Mouse (Mus musculus): ENCODE data around the gene Pax8. TPM values are rescaled to one million over a fixed set of nuclear protein-coding genes. Genes with fewer than 3 reads are reported as not detected.

Pax8 gene
- polyA plus RNA-seq, 1 experiment from 2014 or later, result 0.40 TPM

DNA sequence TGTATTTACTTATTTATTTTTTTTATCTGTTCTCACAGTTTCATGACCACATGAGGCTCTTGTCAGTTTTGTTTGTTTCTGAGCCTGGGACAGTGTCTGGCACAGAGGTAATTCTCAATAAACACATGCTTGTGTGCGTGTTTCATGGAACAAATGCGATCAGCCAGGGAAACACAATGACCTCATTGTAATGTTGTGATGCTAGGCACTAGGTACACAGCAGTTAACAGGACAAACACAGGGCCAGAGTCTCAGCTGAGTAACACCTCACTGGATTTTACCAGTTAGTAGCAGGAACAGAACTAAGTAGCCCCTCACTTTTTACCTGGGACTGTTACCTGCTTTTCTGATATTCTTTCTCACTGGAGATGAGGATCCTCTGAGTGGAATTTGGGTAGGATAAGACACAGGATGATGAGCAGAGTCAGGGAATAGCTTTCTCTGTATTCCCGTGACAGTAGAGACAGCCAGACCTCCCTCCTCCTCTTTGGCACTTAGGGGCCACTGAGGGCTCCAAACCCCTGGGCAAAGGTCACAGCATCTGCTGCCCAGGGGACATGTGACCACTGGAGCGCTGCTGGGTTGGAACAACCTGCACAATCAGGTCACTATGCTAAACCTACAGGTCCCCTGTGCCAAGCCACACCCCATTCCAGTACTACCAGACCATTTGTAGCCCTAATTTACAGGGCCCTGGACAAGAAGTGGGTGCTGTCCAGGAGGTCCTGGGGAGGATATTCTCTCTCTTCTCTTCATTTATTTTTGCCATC is 11.8 kb upstream of the Pax8 start:
- no peaks in the 10 kb centered on the region for H3K9me3 ChIP-seq (replicated peaks; ENCODE audit: control insufficient read depth, low read length)
- WGBS (ENCODE audit: insufficient replicate concordance), result 51% methylated on average over 4 of the region's 4 CpGs
- H3K4me1 ChIP-seq (ENCODE audit: control insufficient read depth, low read depth, low read length), result no peaks in the 10 kb centered on the region
- no peak overlapping the region for H3K9ac ChIP-seq (ENCODE audit: low read depth, low read length)
- H3K27me3 ChIP-seq (ENCODE audit: control insufficient read depth, insufficient read depth, low read depth, low read length), result no peaks in the 10 kb centered on the region
- H3K36me3 ChIP-seq (ENCODE audit: control insufficient read depth, insufficient read depth), result no peaks in the 10 kb centered on the region
- no peak overlapping the region for H3K4me3 ChIP-seq (ENCODE audit: low read depth, low read length)
- ATAC-seq (ENCODE audit: low read depth), result no peak
- no peak overlapping the region for H3K4me2 ChIP-seq (ENCODE audit: low read depth, low read length)
- no peak overlapping the region for H3K27ac ChIP-seq (ENCODE audit: low read length)

DNA sequence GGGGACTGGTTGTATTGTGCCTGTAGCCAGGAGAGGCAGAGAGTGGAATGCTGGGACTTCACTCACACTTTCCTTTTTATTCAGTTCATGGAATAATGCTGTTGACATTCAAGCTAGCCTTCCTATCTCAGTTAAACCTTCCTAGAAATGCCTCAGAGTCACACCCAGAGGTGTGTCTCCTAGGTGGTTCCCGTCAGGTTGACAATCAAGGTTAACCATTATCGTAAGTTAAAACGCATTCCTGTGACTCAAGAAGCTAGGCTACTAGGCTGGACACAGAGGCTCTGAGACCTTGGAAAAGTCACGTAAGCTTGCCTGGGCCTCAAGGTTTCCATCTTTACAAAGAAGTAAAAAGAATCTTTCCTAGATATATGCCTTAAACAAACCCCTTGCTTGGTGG is 10.0 kb upstream of the Pax8 start:
- no peaks in the 10 kb centered on the region for H3K36me3 ChIP-seq (ENCODE audit: control insufficient read depth, insufficient read depth)
- no peak overlapping the region for H3K4me2 ChIP-seq (ENCODE audit: low read depth, low read length)
- H3K9ac ChIP-seq (ENCODE audit: low read depth, low read length), result no peak overlapping the region
- no peak overlapping the region for H3K27ac ChIP-seq (ENCODE audit: low read length)
- no peaks in the 10 kb centered on the region for H3K9me3 ChIP-seq (replicated peaks; ENCODE audit: control insufficient read depth, low read length)
- no peaks in the 10 kb centered on the region for H3K27me3 ChIP-seq (ENCODE audit: control insufficient read depth, insufficient read depth, low read depth, low read length)
- no peak for ATAC-seq (ENCODE audit: low read depth)
- WGBS (ENCODE audit: insufficient replicate concordance), result 63% methylated on average over 4 of the region's 4 CpGs
- H3K4me1 ChIP-seq (ENCODE audit: control insufficient read depth, low read depth, low read length), result no peaks in the 10 kb centered on the region
- no peak overlapping the region for H3K4me3 ChIP-seq (ENCODE audit: low read depth, low read length)

DNA sequence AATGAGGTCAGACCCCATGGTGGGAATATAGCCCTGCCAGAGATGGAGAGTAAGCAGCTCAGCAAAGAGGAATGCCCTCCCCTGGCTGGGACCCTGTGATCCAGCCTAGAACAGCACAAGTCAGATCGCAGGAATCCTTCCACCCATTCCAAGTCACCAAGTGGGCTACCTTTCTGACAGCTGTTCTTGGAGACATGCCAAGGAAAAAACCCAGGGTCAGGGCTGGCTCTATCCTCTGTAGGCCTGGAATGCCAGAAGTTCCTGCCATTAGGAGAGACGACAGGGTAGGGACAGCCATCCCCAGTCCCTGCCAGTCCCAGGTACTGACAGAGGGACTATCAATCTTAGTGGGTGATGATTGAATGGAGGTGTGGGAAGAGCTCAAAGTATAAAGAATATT is 4.5 kb upstream of the Pax8 start:
- no peaks in the 10 kb centered on the region for H3K4me1 ChIP-seq (ENCODE audit: control insufficient read depth, low read depth, low read length)
- WGBS (ENCODE audit: insufficient replicate concordance), result 48% methylated on average over 2 of the region's 2 CpGs
- no peaks in the 10 kb centered on the region for H3K9me3 ChIP-seq (replicated peaks; ENCODE audit: control insufficient read depth, low read length)
- no peak overlapping the region for H3K4me2 ChIP-seq (ENCODE audit: low read depth, low read length)
- H3K4me3 ChIP-seq (ENCODE audit: low read depth, low read length), result no peak overlapping the region
- no peak overlapping the region for H3K9ac ChIP-seq (ENCODE audit: low read depth, low read length)
- no peaks in the 10 kb centered on the region for H3K36me3 ChIP-seq (ENCODE audit: control insufficient read depth, insufficient read depth)
- H3K27ac ChIP-seq (ENCODE audit: low read length), result no peak overlapping the region
- H3K27me3 ChIP-seq (ENCODE audit: control insufficient read depth, insufficient read depth, low read depth, low read length), result peaks cover 18% of the 10 kb centered on the region
- no peak for ATAC-seq (ENCODE audit: low read depth)

DNA sequence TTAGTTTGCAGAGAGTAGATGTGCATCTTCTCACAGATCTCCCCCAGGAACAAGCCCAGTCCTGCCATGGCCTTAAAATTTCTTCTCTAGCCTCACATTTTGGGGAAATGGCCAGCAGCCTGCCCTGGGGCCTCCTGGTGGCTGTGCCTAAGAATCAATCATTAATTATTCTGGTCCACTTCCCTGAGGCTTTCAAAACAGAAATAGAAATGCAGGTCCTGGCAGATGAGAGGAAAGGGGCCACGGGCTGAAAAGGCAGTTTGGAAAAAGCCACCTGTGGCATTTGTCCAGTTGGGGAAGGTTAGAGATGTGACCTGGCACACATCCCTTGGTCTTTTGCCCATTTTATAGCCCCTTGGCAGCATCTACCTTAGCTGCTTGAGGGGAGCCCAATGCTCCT is 3.8 kb upstream of the Pax8 start:
- no peak overlapping the region for H3K4me3 ChIP-seq (ENCODE audit: low read depth, low read length)
- H3K27ac ChIP-seq (ENCODE audit: low read length), result no peak overlapping the region
- no peaks in the 10 kb centered on the region for H3K9me3 ChIP-seq (replicated peaks; ENCODE audit: control insufficient read depth, low read length)
- no peak overlapping the region for H3K9ac ChIP-seq (ENCODE audit: low read depth, low read length)
- no peak for ATAC-seq (ENCODE audit: low read depth)
- no peak overlapping the region for H3K4me2 ChIP-seq (ENCODE audit: low read depth, low read length)
- H3K4me1 ChIP-seq (ENCODE audit: control insufficient read depth, low read depth, low read length), result no peaks in the 10 kb centered on the region
- peaks cover 25% of the 10 kb centered on the region for H3K27me3 ChIP-seq (ENCODE audit: control insufficient read depth, insufficient read depth, low read depth, low read length)
- WGBS (ENCODE audit: insufficient replicate concordance), result 18% methylated on average over 1 of the region's 1 CpGs
- H3K36me3 ChIP-seq (ENCODE audit: control insufficient read depth, insufficient read depth), result no peaks in the 10 kb centered on the region

DNA sequence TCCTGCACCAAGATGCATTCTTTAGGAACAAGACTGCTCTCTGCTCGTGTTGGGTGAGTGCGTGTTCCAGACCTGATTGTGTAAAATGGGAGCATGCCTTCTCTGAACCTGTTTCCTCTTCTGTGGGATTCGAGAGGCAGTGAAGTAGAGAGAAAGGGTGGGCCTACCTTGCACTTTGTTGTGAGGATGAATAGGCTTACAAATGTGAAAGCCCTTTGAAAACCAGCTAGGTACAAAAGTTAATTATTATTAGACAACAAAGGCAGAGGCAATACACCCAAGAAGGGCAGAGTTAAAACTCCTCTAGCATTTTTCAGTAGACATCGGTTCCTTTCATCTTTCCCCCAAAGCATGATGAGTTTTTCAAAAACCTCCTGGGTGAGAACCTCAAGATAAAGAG is 3.2 kb upstream of the Pax8 start:
- Histone ChIP-seq H3K4me3 (ENCODE audit: low read depth, low read length) (no peak overlapping the region), H3K9ac (ENCODE audit: low read depth, low read length) (no peak overlapping the region), H3K4me1 (ENCODE audit: control insufficient read depth, low read depth, low read length) (no peaks in the 10 kb centered on the region), H3K4me2 (ENCODE audit: low read depth, low read length) (no peak overlapping the region), H3K36me3 (ENCODE audit: control insufficient read depth, insufficient read depth) (no peaks in the 10 kb centered on the region), H3K27ac (ENCODE audit: low read length) (no peak overlapping the region), H3K9me3 (replicated peaks; ENCODE audit: control insufficient read depth, low read length) (no peaks in the 10 kb centered on the region), H3K27me3 (ENCODE audit: control insufficient read depth, insufficient read depth, low read depth, low read length) (peaks cover 31% of the 10 kb centered on the region)
- 50% methylated on average over 4 of the region's 4 CpGs for WGBS (ENCODE audit: insufficient replicate concordance)
- ATAC-seq (ENCODE audit: low read depth), result no peak

DNA sequence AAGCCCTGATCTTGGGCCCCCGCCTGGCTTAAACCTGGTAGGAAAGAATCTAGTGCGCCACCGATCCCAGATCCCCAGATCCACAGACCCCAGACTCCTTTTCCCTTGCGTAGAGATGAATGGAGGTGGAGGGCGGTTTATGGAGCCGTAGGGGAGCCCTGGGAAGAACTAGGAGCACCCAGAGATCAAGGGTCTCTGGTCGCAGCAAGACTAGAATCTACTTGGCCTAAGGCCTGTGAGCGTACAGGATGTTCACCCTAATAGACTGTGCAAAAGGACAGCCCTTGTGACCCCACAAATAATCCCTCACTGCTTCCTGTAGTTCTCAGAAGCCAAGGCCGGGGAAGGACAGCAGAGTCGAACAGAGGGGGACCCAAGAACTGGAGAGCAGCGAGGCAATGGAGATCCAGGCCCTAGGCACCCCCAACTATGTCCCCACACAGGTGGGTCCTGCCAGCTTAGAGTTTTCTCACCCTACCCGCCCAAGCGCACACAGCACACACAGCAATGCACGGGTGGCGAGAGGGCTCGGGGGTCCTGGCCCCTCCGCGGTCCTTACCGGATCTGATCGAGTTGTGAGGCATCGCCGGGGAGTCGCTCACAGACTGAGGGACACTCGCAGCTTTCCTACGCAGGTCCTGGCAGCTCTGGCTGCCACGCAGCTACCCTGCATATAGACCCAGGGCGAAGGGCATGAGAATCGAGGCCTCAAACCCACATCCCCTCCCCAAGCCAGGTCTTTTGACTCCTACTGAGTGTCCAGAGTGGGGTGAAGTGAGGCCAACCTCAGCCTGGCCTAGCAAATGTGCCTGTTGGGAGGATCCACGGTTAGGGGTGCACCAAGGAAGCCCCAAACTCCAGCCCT is 653 bp downstream of the Pax8 start:
- Histone ChIP-seq H3K36me3 (ENCODE audit: control insufficient read depth, insufficient read depth) (no peaks in the 10 kb centered on the region), H3K27me3 (ENCODE audit: control insufficient read depth, insufficient read depth, low read depth, low read length) (peaks cover 46% of the 10 kb centered on the region), H3K4me1 (ENCODE audit: control insufficient read depth, low read depth, low read length) (no peaks in the 10 kb centered on the region), H3K27ac (ENCODE audit: low read length) (no peak overlapping the region), H3K4me3 (ENCODE audit: low read depth, low read length) (no peak overlapping the region), H3K4me2 (ENCODE audit: low read depth, low read length) (no peak overlapping the region), H3K9ac (ENCODE audit: low read depth, low read length) (no peak overlapping the region), H3K9me3 (replicated peaks; ENCODE audit: control insufficient read depth, low read length) (no peaks in the 10 kb centered on the region)
- ATAC-seq (ENCODE audit: low read depth), result no peak
- WGBS (ENCODE audit: insufficient replicate concordance), result 9% methylated on average over 29 of the region's 29 CpGs

DNA sequence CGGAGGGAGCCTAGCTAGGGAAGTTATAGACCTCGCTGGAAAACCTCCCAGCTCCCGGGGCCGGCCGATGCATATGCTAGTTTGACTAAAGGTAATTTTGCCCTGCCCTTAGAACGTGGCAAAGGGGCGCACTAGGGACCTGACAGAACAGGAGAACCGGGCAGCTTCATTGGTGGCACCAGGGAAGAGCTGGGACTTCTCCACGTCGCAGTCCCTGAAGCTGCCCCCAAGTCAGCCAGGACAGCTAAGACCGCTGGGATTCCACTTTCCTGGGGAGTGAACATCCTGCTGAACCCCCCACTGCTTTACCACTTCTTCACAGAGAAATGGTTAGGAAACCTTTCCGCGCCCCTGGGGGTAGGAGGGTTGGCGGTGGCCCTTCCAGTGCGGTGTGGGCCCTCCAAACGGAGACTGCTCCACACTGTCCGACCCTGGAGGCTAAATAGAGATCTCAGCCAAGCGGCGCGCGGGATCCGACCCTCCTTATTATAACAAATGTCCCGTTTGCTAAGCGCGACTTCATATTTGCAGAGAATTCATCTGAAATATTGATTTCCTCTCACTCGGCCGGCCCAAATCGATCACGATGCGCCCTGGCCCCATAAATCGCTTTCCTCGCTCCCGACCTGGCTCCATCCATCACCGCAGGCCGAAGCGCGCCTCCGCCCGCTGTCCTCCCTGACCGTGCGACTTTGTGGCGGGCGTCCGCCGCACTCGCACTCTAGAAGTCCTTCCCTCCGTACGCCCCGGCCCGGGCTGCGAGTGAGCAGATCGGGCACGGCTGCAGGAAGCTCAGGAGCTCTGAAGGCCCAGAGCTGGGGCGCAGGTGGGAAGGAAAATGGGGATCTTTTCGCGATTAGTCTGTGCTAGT is 1.5 kb downstream of the Pax8 start:
- Histone ChIP-seq H3K4me1 (ENCODE audit: control insufficient read depth, low read depth, low read length) (no peaks in the 10 kb centered on the region), H3K9me3 (replicated peaks; ENCODE audit: control insufficient read depth, low read length) (no peaks in the 10 kb centered on the region), H3K4me2 (ENCODE audit: low read depth, low read length) (no peak overlapping the region), H3K4me3 (ENCODE audit: low read depth, low read length) (peak overlapping the region; percentile 3; the same call in 1 of the 2 replicates), H3K27me3 (ENCODE audit: control insufficient read depth, insufficient read depth, low read depth, low read length) (peaks cover 46% of the 10 kb centered on the region), H3K36me3 (ENCODE audit: control insufficient read depth, insufficient read depth) (no peaks in the 10 kb centered on the region), H3K9ac (ENCODE audit: low read depth, low read length) (no peak overlapping the region), H3K27ac (ENCODE audit: low read length) (no peak overlapping the region)
- ATAC-seq (ENCODE audit: low read depth), result no peak
- 1% methylated on average over 56 of the region's 56 CpGs for WGBS (ENCODE audit: insufficient replicate concordance)

DNA sequence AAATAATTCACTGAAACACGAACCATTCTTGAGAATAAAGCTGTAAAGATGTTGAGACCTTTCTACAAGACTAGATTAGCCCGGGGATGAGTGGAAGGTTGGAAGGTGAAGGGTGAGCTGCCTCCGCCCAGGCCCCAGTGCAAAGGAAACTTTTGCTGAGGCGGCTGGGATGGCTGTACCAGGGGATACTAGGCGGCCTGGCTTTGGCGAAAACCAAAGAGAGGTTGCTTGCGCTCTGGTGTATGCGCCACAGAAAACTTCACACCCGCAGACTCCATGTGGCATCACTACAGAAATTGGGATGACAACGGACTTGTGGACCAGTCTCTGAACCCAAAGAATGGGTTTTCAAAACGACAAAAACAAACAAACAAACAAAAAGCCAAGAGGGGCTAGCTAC is 2.7 kb downstream of the Pax8 start:
- H3K27ac ChIP-seq (ENCODE audit: low read length), result no peak overlapping the region
- no peaks in the 10 kb centered on the region for H3K4me1 ChIP-seq (ENCODE audit: control insufficient read depth, low read depth, low read length)
- WGBS (ENCODE audit: insufficient replicate concordance), result 3% methylated on average over 11 of the region's 11 CpGs
- no peaks in the 10 kb centered on the region for H3K36me3 ChIP-seq (ENCODE audit: control insufficient read depth, insufficient read depth)
- peaks cover 46% of the 10 kb centered on the region for H3K27me3 ChIP-seq (ENCODE audit: control insufficient read depth, insufficient read depth, low read depth, low read length)
- no peak for ATAC-seq (ENCODE audit: low read depth)
- no peaks in the 10 kb centered on the region for H3K9me3 ChIP-seq (replicated peaks; ENCODE audit: control insufficient read depth, low read length)
- no peak overlapping the region for H3K9ac ChIP-seq (ENCODE audit: low read depth, low read length)
- H3K4me3 ChIP-seq (ENCODE audit: low read depth, low read length), result no peak overlapping the region
- no peak overlapping the region for H3K4me2 ChIP-seq (ENCODE audit: low read depth, low read length)
